Mouse (Mus musculus) E14TG2a.4 (cell line): ENCODE measurements around the gene Mid1ip1.

ENCODE experiments used
- CTCF ChIP-seq: conservative IDR thresholded peaks from 2 replicates; pipeline ENCODE4 v1.5.1; 2014; ENCODE audit warnings: low read length
- NANOG ChIP-seq: IDR thresholded peaks from 2 replicates; pipeline ENCODE4 v1.6.1; 2014; ENCODE audit warnings: borderline replicate concordance, low read length, mixed read lengths
- POU5F1 ChIP-seq: IDR thresholded peaks from 2 replicates; pipeline ENCODE4 v1.6.1; 2014; ENCODE audit warnings: low read length, borderline replicate concordance

DNA sequence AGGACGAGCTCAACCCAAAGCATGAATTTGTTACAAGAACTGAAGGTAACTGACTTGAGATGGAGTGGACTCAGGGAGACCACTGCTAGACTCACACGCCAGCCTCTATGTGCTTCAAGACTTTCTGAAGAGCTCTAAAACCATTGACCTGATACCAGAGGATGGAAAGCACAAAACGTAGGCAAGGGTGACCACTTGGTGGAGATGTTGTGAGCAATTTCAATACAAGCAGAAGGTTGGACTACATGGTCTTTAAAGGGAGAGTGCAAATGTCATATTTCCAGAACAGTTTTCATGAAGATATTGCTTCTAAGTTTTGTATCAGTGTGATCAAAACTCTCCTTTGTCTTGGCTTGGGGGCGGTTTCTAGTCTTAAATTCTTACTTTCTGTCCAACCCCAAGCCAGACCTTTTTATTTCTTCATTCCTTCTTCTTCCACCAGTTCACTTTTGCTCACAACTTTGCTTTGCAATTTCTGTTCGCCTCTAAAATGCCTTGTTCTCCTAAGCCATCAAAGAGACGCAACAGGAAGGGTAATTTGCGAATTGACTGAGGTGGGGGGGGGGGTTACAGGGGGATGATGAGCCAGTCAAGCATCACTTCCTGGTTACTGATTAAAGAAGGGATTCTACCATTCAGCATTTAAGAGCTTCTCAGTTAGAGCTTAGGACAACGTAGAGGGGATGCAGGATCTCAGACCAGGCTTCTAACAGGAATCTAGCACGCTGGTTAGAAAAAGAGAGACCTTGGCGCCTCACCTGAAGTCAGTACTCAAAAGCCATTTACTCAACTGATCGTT, 775 bp upstream of the Mid1ip1 start:
- no peak for TF ChIP-seq CTCF
- TF ChIP-seq POU5F1, result no peak
- TF ChIP-seq NANOG, result no peak
